Mouse (Mus musculus) bone marrow macrophage, adult 2 months (primary cell): ENCODE results near the gene Cd3e. TPM values are rescaled to one million over a fixed set of nuclear protein-coding genes. Genes with fewer than 3 reads are reported as not detected.
"Not testable (repeated sequence)": the region's sequence is repeated elsewhere in the genome, so short reads cannot be mapped to it uniquely, and the experiment has no call there.

Experiments
- H3K27ac ChIP-seq: 2 replicates; pipeline ENCODE4 v1.5.1; 2012; ENCODE audit warnings: low read depth, low read length; ENCODE audit not compliant: insufficient read depth
- H3K4me1 ChIP-seq: 2 replicates; pipeline ENCODE4 v1.6.1; 2012; ENCODE audit warnings: low read length; ENCODE audit not compliant: control insufficient read depth, insufficient read depth
- H3K4me3 ChIP-seq: 2 replicates; pipeline ENCODE4 v1.5.1; 2012; ENCODE audit warnings: mild to moderate bottlenecking, low read length, moderate library complexity; ENCODE audit not compliant: insufficient read depth
- CTCF ChIP-seq: IDR thresholded peaks from 2 replicates; pipeline ENCODE4 v1.5.1; 2012; ENCODE audit warnings: low read depth, mild to moderate bottlenecking, low read length, moderate library complexity
- POLR2A ChIP-seq: IDR thresholded peaks from 2 replicates; pipeline ENCODE4 v1.6.1; 2012; ENCODE audit warnings: mild to moderate bottlenecking, low read depth, low read length, borderline replicate concordance
- polyA plus RNA-seq: library from polyadenylated mRNA; stranded (reverse); fragments of >200 nt; gene quantifications from 2 replicates; pipeline ENCODE4 v1.2.4, GENCODE M21; 2012; ENCODE audit not compliant: missing spikeins, insufficient read depth, insufficient read length

Cd3e gene
- polyA plus RNA-seq, 1 experiment: not detected

DNA sequence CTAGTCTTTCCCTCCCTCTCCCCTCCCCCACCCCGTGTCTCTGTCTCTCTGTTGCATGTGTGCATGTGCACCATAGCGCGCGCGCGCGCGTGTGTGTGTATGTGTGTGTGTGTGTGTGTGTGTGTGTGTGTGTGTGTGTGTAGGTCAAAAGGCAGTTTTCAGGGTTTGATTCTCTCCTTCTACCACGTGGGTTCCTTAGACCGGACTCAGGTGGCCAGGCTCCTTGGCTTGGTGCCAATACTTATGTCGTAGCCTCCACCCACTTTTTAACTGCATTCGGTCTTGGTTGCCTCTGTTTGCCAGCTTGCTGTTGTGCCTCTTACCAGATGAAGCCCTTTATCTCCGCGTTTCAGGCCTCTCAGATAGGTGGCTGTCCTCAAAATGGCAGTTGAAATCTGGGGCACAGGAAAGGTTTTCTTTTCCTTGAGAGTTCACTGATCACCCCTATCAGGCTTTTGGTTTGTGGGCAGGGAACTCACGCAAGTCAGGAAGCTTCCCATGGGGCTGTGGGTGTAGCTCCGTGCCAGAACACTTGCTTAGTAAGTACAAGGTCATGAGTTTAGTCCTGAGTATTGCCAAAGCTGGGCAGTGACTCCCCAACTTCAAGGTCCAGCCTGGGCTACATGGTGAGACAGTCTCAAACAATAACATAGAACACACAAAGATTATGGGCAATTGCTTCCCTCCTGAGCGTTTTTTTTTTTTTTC lies 31.9 kb upstream of the Cd3e start:
- H3K27ac ChIP-seq: no peak overlapping the region
- H3K4me1 ChIP-seq: no peaks in the 10 kb centered on the region

DNA sequence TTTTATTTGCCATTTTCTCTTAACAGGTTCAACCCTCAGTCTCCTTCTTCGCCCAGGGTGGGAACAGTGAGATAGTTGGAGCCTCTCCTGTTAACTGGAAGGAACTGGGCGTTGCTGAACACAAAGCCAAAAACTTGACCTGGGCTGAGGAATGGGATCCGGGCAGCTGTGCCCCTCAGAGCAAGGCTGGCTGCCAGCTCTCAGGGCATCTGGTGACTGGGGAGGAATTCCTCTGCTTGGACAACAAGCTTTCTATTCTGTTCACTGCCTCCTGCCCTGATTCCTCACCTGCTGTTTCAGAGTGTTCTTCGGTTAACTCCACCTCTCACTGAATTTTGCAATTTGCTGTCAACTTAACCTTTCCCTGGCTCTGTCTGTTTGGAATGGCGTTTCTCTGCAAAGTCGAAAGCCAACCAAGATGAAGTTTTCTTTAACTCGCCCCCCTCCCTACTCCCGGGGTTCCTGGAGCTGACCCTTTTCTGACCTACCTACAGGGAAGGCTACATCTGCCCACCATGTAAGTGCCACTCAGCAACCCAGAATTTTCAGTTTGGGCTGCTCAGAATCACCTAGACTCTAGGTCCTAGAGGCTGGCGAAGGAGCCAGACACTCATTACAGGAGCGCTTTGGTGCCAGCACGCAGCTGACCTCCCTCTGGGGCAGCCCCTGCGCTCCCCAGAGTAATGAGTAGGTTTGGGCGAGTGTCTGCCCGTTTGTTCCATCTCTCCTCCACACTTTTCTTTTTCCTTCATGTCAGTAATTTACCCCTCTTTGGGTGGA lies 30.8 kb upstream of the Cd3e start:
- H3K4me3 ChIP-seq: no peak overlapping the region
- no peak overlapping the region for H3K27ac ChIP-seq
- H3K4me1 ChIP-seq: no peaks in the 10 kb centered on the region
- TF ChIP-seq CTCF: no peak
- no peak for TF ChIP-seq POLR2A

More for the DNA sequence above, 31.9 kb upstream of the Cd3e start:
- H3K4me3 ChIP-seq: no peak overlapping the region
- TF ChIP-seq POLR2A (no peak), CTCF (no peak)

DNA sequence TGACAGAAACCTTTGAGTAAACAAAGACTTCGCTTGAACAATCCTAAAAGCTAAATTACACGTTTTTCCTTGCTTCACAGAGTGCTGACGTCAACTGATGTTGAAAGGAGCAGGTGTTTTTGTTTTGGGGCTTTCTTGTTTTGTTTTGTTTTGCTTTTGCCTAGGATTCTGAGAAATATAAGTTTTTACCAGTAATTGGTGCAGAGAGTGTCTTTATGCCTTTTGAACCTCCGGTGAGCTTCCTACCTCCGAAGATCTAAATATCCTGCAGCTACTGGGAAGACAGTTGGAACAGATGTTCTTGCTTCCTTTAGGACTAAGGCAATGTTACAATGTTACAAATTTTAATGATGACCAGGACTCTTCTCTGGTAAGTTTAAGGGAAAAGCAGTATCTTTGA lies 30.1 kb upstream of the Cd3e start, which contains the start of gene Mpzl2:
Gene Mpzl2 (plus strand): TSS at position 301 of the 400 bp plus-strand sequence.
- Histone ChIP-seq H3K4me3 (no peak within 1 kb of the TSS), H3K4me1 (no peaks in the 10 kb centered on the region), H3K27ac (no peak within 1 kb of the TSS)
- TF ChIP-seq CTCF (no peak), POLR2A (no peak)

DNA sequence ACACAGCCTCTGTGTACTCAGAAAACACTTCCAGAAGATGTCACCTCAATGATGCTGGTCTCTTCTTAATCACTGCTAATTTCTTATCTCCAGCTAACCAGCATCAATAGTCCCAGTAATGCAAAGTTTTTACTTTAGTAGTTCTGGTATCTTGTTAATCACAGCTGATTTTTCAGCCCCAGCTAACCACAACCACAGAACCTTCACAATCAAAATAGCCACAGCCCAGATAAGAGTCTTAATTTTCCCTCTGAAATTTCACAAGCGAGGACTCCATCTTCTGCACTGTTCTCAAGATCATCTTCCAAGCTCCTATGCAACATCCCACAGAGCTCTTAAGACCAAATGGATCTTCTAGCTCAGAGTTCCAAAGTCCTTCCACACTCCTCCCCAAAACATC lies 28.4 kb upstream of the Cd3e start:
- not testable (repeated sequence) for H3K27ac ChIP-seq, H3K4me3 ChIP-seq, H3K4me1 ChIP-seq

DNA sequence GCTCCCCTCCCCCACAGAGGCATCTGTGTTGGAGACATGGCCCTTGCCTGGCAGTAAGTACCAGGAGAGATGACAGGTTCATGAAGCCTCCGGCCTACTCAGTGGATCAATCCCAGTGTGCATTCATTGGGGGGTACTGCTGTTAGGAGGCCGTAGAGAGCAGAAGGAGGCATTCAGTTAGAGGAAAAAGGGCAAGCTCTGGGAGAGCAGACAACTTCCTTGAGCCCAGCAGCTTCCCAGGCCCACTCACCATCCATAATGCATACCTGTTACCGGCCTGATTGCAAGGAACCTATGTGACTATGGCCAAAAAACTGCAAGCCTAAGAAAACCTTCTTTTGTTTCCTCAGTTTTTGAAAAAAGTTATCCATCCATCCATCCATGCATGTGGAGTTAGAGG lies 25.1 kb upstream of the Cd3e start:
- H3K4me1 ChIP-seq: no peaks in the 10 kb centered on the region
- no peak for TF ChIP-seq POLR2A
- no peak for TF ChIP-seq CTCF
- H3K27ac ChIP-seq: no peak overlapping the region
- no peak overlapping the region for H3K4me3 ChIP-seq

DNA sequence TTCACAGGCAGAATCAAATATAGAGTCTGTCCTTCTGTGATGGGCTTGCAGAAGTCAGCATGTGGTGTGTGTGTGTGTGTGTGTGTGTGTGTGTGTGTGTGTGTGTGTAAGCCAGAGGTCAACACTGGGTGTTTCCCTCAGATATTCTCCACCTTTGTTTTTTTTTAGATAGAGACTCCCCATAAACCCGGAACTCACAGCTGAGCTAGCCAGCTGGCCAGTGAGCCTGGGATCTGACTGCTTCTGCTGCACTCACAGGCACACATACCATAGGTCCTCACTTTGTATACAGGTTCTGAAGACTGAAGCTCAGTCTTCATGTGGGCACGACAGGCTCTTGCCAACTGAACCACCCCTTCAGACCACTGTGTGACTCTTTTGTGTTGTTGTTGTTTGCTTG lies 22.8 kb upstream of the Cd3e start:
- no peak for TF ChIP-seq CTCF
- TF ChIP-seq POLR2A: no peak
- H3K27ac ChIP-seq: no peak overlapping the region
- no peak overlapping the region for H3K4me3 ChIP-seq
- no peaks in the 10 kb centered on the region for H3K4me1 ChIP-seq

DNA sequence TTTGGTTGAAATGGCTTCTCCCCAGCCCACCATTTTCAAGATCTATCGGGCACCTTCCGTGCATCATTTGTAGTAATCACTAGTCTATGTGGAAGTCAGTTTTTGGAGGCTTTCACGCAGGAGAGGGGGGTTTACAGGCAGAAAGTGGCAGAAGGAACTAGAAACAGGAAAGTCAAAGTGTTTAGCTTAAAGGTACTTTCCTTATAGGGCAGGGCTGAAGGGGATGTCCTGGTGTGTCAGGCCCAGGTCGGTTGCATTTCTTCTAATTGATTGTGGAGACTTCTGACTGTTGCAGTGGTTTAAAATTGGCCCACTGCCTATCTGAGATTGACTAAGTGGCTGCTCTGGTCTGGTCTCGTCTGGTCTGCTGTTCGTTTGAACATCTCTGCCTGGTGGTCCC lies 20.9 kb upstream of the Cd3e start:
- no peak overlapping the region for H3K4me3 ChIP-seq
- no peak overlapping the region for H3K27ac ChIP-seq
- TF ChIP-seq POLR2A (no peak), CTCF (no peak)
- no peaks in the 10 kb centered on the region for H3K4me1 ChIP-seq

DNA sequence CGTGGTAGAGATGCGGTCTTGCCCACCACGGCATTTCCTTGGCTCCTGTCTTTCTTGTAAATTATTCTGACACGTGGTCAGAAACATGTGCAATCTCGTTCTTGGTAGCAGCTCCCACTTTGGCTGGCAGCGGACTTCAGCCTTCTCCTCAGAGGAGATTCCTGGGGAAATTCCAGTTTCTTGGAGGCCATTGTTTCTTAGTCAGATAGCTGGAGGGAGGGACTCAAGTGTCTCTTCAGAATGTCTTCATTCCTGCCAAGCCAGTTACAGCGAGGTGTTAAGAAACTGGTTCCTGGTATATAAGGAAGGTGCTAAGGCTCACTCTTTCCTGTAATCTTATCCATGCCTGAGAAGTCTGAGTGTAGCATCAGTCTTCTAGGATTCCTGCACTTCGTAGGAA lies 17.9 kb upstream of the Cd3e start:
- no peak overlapping the region for H3K4me3 ChIP-seq
- TF ChIP-seq POLR2A (no peak), CTCF (no peak)
- H3K4me1 ChIP-seq: no peaks in the 10 kb centered on the region
- H3K27ac ChIP-seq: no peak overlapping the region

DNA sequence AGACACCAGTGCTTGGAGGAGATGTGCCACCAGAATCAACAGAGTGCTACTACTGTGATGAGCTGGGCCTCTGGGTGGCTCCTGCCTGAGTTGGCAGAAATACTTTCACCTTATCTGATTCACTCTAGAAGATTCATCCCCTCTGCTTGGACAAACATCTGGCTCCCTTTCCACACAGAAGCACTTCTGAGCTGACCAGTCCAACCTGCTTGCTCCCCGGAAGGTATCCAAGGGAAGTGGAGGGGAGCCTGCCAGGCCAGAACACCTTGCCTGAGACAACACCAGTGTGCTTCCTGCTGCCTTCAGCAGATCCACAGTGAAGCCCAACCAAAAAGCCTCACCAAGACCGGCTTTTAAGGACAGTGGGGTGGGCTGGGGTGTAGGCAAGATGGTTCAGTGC lies 14.8 kb upstream of the Cd3e start:
- Histone ChIP-seq H3K4me1 (no peaks in the 10 kb centered on the region), H3K27ac (no peak overlapping the region), H3K4me3 (no peak overlapping the region)
- no peak for TF ChIP-seq POLR2A
- TF ChIP-seq CTCF: no peak

DNA sequence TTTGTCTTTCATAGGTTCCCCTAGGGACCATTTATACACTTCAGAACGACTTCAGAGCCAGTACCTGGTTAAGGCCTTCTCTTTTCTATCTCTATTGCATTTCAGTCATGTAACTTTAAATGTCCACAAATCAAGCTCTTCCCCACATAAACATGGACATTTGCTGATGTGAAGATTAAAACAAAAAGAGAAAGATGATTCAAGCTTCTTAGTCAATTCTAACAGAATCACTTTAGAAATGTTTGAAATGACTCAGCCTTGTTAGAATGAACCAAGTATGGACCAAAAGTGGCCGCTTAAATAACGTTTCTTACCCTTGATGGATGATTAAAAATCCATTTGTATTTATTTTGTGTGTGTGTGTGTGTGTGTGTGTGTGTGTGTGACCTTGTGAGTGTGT lies 14.2 kb upstream of the Cd3e start:
- Histone ChIP-seq H3K4me3 (no peak overlapping the region), H3K4me1 (no peaks in the 10 kb centered on the region), H3K27ac (no peak overlapping the region)
- TF ChIP-seq POLR2A: no peak
- no peak for TF ChIP-seq CTCF
